Mouse (Mus musculus): ENCODE results near the gene BC025446.

- TF ChIP-seq CTCF (IDR thresholded peaks at IDR 0.05; ENCODE audit: insufficient read depth, low read depth, low read length), result no peak
- no peak for TF ChIP-seq POLR2A (IDR thresholded peaks at IDR 0.05; ENCODE audit: insufficient read depth, low read depth, low read length)
These were observed 54.7 kb downstream of the BC025446 start for GRCm38 (mm10) chr15:75270691-75271362.

All from olfactory bulb, adult 2 months (tissue).